Mouse (Mus musculus) spleen, adult 2 months (tissue): ENCODE measurements around the gene Cops7b.

Experiments used
- CTCF ChIP-seq: fragments of 200-500 bp; IDR thresholded peaks from 2 replicates; pipeline ENCODE4 v1.5.1; 2011; ENCODE audit warnings: mild to moderate bottlenecking, inconsistent platforms; ENCODE audit not compliant: insufficient read depth, insufficient read length, insufficient replicate concordance; ENCODE audit errors: extremely low read depth
- POLR2A ChIP-seq: fragments of 200-500 bp; IDR thresholded peaks from 2 replicates; pipeline ENCODE4 v1.6.1; 2011; ENCODE audit warnings: low read depth, low read length, inconsistent platforms

DNA sequence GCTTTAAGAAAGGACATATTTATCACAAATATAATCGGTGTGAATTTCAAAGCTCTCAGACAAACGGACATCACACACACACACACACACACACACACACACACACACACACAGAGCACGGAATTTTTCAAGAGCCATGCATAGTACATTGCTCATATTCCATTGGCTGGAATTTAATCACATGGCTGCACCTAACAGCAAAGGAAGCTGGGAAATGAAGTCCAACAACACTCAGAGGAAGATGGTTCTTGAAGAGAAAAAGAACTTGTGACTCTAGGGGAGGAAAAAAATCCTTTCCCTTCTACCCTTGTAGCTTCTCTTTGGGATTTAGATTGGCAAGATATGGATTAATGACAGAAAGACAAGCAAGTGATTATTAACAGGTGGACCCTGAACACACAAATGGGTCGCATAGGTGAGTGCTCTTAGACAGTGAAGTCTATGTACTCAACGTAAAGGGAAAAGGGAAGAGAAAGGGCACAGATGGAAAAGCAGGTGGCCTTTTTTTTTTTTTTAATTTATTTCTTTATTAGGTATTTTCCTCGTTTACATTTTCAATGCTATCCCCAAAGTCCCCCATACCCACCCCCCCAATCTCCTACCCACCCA, 52.2 kb downstream of the Cops7b start:
- TF ChIP-seq CTCF (no peak), POLR2A (no peak)
